Mouse (Mus musculus): ENCODE results near the gene Hint1.

Hint1 gene

DNA sequence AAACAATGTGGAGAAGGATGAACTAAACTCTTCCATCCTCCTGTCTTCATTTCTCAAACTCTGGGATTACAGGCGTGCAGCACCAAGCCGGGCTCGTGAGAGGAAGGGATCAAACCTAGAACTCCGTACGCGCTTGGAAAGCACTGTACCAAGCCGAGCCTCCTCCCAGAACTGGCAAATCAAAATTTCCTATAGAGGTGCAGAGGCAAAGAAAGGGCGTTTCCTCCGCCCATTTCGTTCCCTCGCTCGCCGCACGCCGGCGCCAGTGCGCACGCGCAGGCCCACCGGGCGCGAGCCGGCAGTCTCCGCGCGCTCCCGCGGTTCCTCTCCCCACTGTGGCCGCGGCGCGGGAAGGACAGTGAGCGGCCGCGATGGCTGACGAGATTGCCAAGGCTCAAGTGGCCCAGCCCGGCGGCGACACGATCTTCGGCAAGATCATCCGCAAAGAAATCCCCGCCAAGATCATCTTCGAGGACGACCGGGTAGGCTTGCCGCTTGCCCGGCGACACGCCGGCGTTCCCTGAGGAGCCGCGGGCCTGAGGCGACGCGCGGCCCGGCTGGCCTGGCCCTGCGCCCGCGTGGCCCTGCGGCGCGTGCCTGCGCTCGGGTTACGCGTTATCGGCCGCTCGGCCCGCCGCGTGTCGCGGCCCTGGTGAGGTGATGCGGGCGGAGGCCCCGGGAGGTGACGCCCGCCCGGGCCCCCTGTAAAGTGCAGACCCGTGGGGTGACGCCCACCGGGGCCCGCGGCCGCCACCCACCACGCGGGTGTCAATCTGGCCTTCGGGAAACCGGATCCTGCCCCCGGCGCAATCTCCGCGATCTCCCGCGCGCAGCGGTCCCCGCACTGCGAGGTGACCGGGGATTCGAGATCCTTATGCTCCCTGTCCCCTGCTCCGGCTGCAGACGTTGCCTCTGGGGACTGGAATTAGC lies at the start of gene Hint1:
Gene Hint1, plus strand, starts transcription at position 265 of the 930 bp plus-strand sequence.
- peak; percentile 96; the same call in 1 of the 2 replicates for TF ChIP-seq GATA4 (IDR thresholded peaks at IDR 0.05; ENCODE audit: insufficient replicate concordance, low read length)

DNA sequence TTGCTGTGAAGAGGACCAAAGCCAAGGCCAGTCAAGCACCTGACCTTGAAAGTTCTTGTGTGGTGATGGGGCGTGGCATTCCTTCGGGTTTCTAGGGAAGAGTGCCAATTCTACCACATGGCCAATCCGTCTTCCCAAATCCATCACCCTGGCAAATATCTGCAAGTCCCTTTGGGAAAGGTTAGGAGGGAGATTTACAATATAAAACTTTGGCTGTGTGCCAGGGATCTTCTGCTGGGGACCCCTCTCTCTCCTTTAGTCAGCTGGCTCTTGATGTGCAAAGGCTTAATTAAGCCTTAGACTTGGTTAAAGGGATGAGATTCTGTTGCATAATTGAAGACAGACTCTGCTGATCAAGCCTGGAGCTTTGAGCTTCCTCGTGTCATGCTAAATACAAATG lies 48.7 kb upstream of the Hint1 start:
- TF ChIP-seq GATA4 (IDR thresholded peaks at IDR 0.05; ENCODE audit: insufficient replicate concordance, low read length), result no peak

DNA sequence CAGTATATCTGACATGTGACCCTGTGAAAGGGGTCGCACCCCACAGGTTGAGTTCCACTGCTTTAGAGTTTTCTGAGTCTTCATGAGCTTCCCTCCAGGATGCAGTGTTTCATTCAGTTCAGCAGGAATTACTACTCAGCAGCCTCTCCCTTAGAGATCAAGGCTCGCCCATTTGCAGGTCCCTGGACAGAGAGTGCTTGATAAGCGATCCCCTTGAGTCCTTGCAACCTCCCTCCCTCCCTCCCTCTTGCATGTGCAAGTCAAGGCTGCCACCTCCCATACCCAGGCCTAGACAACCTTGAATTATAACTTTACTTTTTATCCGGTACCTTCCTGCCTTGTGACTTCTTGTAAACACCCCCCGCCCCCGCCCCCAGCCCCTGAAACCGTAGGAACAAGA lies 46.7 kb upstream of the Hint1 start:
- TF ChIP-seq GATA4 (IDR thresholded peaks at IDR 0.05; ENCODE audit: insufficient replicate concordance, low read length), result no peak

DNA sequence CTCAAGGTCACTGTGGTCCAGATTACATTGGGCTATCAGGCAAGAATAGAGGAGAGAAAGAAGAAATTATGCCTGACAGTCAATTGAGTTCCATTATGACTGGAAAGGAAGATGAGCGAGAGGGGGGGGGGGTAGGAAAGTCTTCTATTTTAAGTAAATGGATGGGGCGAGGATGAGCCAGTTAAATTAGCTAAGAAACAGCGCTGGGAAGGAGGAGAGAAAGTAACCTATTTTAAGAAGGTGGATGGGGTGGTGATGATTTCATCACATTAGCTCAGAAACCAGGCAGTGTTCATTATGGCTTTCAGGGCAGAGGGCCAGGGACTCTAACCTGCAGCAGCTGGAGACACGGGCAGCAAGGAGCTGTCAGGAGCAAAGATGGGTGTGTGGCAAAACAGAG lies 42.7 kb upstream of the Hint1 start:
- no peak for TF ChIP-seq GATA4 (IDR thresholded peaks at IDR 0.05; ENCODE audit: insufficient replicate concordance, low read length)

DNA sequence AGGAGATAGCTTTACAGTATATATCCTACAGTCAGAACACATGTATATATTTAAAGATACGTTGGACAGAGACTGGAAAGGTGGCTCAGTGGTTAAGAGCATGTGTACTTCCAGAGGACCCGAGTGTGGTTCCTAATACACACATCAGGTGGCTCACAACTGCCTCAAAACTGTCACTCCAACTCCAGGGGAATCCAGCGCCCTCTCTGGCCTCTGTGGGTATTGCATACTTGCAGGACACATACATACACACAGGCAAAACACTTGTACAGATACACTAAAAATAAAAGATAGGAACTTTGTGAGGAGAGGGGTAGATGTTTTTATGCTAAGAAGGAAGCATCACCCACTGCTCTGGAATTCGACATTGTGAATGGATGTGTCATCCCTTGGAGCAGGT lies 40.4 kb upstream of the Hint1 start:
- TF ChIP-seq GATA4 (IDR thresholded peaks at IDR 0.05; ENCODE audit: insufficient replicate concordance, low read length), result no peak

DNA sequence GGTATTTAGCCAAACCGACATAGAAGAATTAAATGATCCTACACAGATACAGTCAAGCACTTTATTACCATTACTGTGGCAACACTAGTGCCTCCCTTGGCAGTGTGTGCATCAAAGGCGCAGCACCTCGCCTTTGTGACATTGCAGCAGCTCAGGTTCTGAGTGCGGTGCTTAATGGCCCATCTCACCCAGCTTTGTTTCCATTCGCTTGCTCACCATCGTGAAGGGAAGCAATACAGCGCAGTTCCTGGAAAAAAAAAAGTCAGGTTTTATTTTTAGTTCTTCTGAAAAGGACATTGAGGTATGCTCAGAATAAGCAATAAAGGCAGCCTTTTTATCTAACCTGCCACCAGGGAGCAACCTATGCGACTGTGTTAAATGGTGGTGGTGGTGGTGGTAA lies 39.4 kb upstream of the Hint1 start:
- TF ChIP-seq GATA4 (IDR thresholded peaks at IDR 0.05; ENCODE audit: insufficient replicate concordance, low read length), result no peak

DNA sequence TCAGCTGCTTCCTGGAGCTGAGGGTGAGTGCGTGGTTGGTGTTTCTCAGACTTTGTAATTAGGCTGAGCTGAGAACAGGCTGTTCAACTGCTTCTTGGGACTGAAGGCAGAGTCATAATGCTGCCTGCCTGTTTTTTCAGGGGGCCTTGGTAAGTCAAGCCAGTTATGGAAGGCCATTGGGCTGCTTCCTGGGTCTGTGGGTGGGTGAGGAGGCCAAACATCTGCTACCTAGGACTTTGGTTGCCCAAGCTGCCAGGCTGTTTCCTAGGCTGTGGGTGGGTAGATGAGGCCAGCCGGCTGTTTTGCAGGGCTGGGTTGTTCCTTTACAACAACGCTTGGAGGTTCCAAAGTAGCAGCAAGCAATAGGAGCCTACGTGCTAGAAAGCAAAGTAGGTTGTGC lies 32.4 kb upstream of the Hint1 start:
- TF ChIP-seq GATA4 (IDR thresholded peaks at IDR 0.05; ENCODE audit: insufficient replicate concordance, low read length), result no peak

DNA sequence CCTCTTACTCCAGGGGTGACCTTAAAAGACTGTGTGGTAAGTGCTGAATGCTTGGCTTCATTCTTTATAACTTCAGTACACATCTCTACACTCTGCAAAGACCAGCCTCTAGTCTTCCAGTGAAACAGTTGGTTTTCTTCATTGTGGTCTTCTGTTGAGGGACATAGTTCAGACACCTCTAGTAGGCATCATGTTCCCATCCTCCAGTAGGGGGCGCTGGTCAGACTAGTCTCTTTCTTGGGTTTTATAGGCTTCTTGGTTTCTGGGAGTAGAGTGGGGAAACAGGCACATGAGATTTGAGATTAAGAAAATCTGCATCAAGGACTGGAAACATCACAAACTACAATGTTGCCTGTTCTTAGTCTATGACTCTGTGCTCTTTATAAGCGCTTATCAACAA lies 31.6 kb upstream of the Hint1 start:
- TF ChIP-seq GATA4 (IDR thresholded peaks at IDR 0.05; ENCODE audit: insufficient replicate concordance, low read length), result no peak

DNA sequence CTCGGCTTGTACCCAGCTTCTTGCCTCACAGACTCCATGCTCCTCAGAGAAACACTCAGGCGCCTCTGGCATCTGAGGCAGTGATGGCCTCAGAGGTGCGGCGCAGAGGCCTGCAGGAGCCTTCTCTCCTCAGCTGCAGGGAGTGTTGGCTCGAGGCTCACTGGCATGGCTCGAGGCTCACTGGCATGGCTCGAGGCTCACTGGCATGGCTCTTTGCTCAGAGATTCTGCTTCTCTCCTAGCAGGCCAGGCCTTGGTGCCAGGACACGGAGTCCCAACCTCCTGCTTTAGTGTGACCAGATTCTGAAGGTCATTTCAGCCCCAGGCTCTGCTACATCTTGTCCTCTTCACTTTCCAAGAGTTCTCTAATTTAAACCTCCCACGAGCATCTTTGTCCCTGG lies 30.1 kb upstream of the Hint1 start:
- TF ChIP-seq GATA4 (IDR thresholded peaks at IDR 0.05; ENCODE audit: insufficient replicate concordance, low read length), result no peak

DNA sequence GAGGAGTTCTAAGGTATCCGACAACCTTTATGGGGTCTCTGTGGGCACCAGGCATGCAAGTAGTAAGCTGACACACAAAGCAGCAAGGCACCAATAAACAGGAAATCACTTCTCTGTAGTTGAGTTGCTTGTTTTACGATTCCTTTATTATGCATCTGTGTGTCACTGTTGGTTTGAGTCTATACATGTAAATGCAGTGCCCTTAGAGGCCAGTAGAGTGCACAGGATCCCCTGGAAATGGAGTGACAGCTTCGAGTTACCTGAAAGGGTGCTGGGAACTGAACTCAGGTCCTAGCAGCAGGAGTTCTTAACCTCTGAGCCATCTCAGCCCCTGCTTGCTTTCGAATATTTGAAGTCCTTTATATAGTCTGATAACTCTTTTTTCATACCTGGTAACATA lies 26.5 kb upstream of the Hint1 start:
- TF ChIP-seq GATA4 (IDR thresholded peaks at IDR 0.05; ENCODE audit: insufficient replicate concordance, low read length), result no peak

DNA sequence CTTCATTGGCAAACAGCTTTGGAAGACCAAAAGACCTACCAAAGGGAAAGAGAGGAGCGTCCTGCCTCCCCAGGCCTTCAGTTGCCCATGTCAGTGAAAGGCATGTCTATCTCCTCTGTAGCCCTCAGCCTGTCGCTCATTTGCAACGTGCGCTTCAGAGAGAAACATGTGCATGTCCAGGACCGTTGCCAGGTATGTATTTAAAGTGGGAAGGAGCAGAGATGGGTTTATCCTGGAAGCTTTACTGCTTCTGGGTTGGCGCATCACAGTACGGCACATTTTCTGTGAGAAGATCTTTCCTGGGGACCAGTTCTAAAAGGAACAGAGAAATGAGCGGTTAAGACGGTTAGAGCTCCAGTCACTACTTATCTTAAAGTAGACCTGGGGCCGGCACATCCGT lies 25.3 kb upstream of the Hint1 start:
- no peak for TF ChIP-seq GATA4 (IDR thresholded peaks at IDR 0.05; ENCODE audit: insufficient replicate concordance, low read length)

DNA sequence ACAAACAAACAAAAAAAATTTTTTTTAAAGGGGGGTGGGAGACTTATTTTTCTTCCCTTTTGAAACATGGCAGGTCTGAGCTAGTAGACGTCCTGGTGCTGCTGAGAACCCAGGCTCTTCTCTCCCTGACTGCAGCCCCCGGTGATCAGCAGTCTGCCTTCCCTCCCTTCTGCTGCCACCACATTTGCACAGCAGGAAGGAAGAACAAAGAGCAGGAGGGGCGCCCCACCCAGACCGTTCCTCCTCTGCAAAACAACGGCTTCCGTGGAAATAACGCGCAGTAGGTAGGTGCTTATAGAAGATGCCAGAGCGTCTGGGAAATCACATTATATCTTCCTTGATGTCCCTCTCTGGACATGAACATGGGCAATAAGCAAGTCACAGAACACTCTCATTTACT lies 21.8 kb upstream of the Hint1 start:
- TF ChIP-seq GATA4 (IDR thresholded peaks at IDR 0.05; ENCODE audit: insufficient replicate concordance, low read length), result no peak

DNA sequence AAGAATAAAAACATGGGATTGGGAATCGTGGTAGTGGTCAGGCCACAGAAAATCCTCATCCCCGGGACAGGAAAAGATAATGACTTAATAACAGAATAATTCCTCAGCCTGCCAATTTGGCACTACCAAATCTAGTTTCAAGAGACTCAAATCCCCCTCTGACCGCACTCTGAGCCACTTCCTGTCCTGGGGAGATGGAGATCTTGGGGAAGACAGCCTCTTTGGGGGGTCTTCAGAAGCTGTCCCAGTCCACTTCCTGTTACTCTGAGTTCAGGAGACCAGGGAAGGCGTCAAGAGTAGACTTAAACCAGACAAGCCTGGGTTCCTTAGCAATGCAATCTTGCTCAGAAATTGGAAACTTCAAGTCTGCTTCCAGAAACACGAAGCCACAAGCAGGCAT lies 21.2 kb upstream of the Hint1 start:
- TF ChIP-seq GATA4 (IDR thresholded peaks at IDR 0.05; ENCODE audit: insufficient replicate concordance, low read length), result no peak

DNA sequence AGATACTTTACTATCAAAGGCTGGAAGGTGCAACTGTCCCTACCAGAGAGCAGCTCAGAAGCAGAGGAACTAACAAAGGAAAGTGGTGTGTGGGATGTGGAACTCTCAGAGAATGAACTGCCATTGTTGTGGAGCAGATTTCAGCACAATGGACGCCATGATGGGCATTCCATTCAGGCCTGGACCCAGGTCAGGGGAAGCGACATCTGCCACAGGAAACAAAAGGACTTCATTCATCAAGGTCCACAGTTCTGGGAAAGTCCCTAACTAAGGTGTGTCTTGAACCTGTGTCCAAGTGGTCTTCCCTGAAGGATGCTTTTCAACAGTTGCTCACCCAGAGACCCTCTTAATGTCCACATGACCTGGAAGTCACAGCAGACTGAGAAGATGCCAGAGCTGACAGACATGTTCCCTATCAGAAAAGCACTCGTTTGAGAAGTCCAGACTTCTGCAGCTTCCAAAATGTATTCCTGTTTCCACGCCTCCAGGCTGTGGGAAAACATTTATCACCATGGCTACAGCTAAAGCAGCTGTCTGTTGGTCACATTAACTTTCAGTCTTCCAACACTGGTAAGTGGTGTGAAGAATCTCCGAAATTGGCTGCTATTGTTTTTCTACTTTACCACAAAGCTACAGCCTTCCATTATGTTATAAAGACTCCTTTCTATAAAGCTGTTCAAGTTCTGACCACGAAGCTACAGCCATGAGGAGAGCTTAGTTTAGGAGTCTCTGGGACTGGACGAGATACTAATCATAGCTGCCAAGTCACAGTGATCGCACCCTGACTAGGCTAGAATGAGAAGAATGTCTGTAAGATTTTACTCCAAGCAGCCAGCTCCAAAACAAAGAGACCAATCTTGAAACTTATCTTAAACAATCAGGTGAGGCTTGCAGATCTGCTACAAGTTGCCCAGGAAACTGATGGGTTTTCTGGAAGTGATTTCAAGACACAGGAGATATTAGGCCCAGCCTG lies 20.4 kb upstream of the Hint1 start:
- no peak for TF ChIP-seq GATA4 (IDR thresholded peaks at IDR 0.05; ENCODE audit: insufficient replicate concordance, low read length)

DNA sequence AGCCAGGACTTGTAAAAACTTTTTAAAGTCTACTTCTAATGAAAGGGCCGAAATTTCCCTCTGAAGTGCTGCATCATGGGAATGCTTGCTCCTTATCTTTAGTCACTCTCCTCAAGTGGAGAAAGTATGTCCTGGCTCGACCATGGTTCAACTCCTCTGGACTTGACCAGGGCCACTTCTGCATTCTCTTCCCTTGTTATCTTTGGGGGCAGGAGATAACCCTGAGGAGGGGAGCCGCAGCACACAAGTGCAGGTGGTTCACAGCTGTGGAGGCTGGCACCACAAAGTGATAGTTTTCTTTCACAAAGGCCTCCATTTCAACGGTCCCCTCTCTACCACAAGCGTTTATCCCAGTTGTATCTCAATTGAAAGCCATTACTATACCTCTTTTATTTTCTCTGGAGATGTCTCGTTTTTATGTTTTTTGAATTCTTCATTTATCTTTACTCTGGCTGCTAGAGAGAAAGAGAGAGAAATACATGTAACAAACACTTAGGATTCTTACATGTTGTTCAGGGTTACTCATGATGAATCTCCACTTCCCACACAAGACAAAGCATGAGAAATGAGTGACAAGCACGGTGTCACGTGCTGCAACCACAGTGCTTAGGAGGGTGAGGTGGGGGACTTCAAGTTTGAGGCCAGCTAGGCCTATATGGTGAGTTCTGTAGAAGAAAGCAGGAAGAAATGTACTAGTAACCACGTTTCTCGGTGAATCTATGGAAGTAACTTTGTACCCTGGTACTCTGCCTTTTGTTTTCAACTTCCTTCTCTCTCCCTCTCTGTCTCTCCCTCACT lies 16.0 kb upstream of the Hint1 start:
- no peak for TF ChIP-seq GATA4 (IDR thresholded peaks at IDR 0.05; ENCODE audit: insufficient replicate concordance, low read length)

Data from liver, adult (tissue).